Mouse (Mus musculus) lung, postnatal 0 days (tissue): ENCODE measurements around the gene Id1. TPM values are rescaled to one million over a fixed set of nuclear protein-coding genes. Genes with fewer than 3 reads are reported as not detected.

Experiments
- ATAC-seq: fragments of 200-750 bp; cut with Nextera tagmentation; 2 replicates; pipeline ENCODE4 v1.8.0; 2017; ENCODE audit warnings: moderate library complexity
- DNase-seq: peaks from one replicate; pipeline ENCODE4 v3.0.0-alpha.2; 2016; ENCODE audit warnings: low spot score
- H3K27ac ChIP-seq: fragments of 300-500 bp; sonication (generic); 2 replicates; pipeline ENCODE4 v1.5.1; 2014; ENCODE audit warnings: antibody characterized with exemption, mild to moderate bottlenecking, low read length, mixed read lengths
- H3K27me3 ChIP-seq: fragments of 300-500 bp; sonication (generic); replicated peaks from 2 replicates; pipeline ENCODE4 v1.6.1; 2014; ENCODE audit warnings: low read length, mixed read lengths; ENCODE audit not compliant: insufficient read depth
- H3K36me3 ChIP-seq: fragments of 300-500 bp; sonication (generic); 2 replicates; pipeline ENCODE4 v1.6.1; 2014; ENCODE audit warnings: low read length, mixed read lengths; ENCODE audit not compliant: insufficient read depth
- H3K4me1 ChIP-seq: fragments of 300-500 bp; sonication (generic); 2 replicates; pipeline ENCODE4 v1.6.1; 2014; ENCODE audit warnings: antibody characterized with exemption, low read depth, low read length, mixed read lengths; ENCODE audit not compliant: insufficient read depth
- H3K4me2 ChIP-seq: fragments of 300-500 bp; sonication (generic); replicated peaks from 2 replicates; pipeline ENCODE4 v1.6.1; 2014; ENCODE audit warnings: low read depth, mild to moderate bottlenecking, low read length, moderate library complexity, mixed read lengths
- H3K4me3 ChIP-seq: fragments of 300-500 bp; sonication (generic); 2 replicates; pipeline ENCODE4 v1.5.1; 2014; ENCODE audit warnings: low read depth, low read length
- H3K9ac ChIP-seq: fragments of 300-500 bp; sonication (generic); replicated peaks from 2 replicates; pipeline ENCODE4 v1.6.1; 2014; ENCODE audit warnings: low read depth, mild to moderate bottlenecking
- H3K9me3 ChIP-seq: fragments of 300-500 bp; sonication (generic); 2 replicates; pipeline ENCODE4 v1.6.1; 2016; ENCODE audit warnings: low read length, mixed read lengths
- CTCF ChIP-seq: IDR thresholded peaks from 2 replicates; pipeline ENCODE4 v1.5.1; 2016; ENCODE audit warnings: antibody characterized with exemption, mild to moderate bottlenecking
- EP300 ChIP-seq: IDR thresholded peaks from 2 replicates; pipeline ENCODE4 v1.6.1; 2016; ENCODE audit warnings: antibody characterized with exemption, mild to moderate bottlenecking, control low read depth
- WGBS: fragments of 180-500 bp; shearing (Covaris S2); extraction: QIAGEN DNeasy Blood & Tissue Kit; methylation state at CpG from one replicate; pipeline ENCODE4 v1.1.7; 2014; 5-methylcytosine and 5-hydroxymethylcytosine counted together
- polyA plus RNA-seq: library from polyadenylated mRNA; unstranded; fragments of >200 nt; fragmentation: Nextera tagmentation; extraction: Ambion mirVana; gene quantifications from 2 replicates; pipeline ENCODE4 v1.2.1, GENCODE M21; 2015

The Id1 gene
- polyA plus RNA-seq, 1 experiment from 2014 or later: 214 TPM

DNA sequence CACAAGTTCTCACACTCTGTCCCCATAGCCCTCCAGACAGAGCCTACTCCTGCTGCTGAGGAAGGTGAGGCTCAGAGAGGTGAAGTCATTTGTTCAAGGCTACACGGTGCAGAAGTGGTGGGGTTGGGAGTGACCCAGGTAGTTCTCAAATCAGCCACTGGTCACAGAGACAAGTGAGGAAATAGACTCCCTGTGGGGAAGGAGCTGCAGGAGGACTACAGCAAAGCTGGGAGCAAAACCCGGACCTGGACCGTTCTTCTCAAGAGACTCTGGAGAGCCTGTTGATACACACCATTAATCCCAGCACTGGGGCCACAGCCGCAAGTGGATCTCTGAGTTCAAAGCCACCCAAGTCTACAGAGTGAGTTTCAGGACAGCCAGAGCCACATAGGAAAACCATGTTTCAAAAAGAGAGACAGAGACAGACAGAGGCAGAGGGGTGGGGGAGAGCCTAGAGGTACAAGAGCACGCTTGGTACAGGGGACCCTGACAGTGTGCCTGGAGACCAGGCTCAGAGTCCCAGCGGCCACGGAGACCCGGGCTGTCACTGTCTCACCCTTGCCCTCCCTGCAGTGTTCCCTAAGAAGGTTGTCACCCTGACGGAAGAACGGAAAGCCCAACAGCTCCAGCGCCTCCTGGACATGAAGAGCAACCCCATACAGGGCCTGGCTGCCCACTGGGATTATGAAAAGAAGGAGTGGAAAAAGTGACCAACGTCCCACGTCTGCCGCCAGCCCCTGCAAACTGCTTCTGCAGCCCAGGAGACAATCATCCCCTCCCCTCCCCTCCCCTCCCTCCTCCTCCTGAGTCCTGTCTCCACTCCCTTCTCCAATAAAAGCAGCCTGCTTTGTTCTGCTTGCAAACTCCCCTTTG, 28.4 kb downstream of the Id1 start:
- Histone ChIP-seq H3K4me2 (peak overlapping the region; percentile 49), H3K4me1 (peaks cover 11% of the 10 kb centered on the region), H3K4me3 (peak overlapping the region; percentile 33), H3K9ac (peak overlapping the region; percentile 20), H3K27ac (peak overlapping the region; percentile 73), H3K36me3 (no peaks in the 10 kb centered on the region), H3K9me3 (no peaks in the 10 kb centered on the region), H3K27me3 (no peaks in the 10 kb centered on the region)
- DNase-seq: peak; percentile 82
- TF ChIP-seq EP300 (no peak), CTCF (no peak; the same call in 1 of the 2 replicates)
- ATAC-seq: peak; percentile 58
- 20% methylated on average over 14 of the region's 14 CpGs for WGBS

GRCm38 (mm10) chr2:152765045-152765674, 29.1 kb downstream of the Id1 start:
- ATAC-seq: peak; percentile 73
- TF ChIP-seq CTCF: no peak
- peak; percentile 78 for TF ChIP-seq EP300
- Histone ChIP-seq H3K4me3 (peak overlapping the region; percentile 33), H3K36me3 (no peaks in the 10 kb centered on the region), H3K4me2 (peak overlapping the region; percentile 49), H3K9ac (peak overlapping the region; percentile 20; the same call in 1 of the 2 replicates), H3K27ac (peak overlapping the region; percentile 73), H3K9me3 (no peaks in the 10 kb centered on the region), H3K27me3 (no peaks in the 10 kb centered on the region), H3K4me1 (peaks cover 11% of the 10 kb centered on the region)
- 34% methylated on average over 7 of the region's 7 CpGs for WGBS
- peak; percentile 84 for DNase-seq

DNA sequence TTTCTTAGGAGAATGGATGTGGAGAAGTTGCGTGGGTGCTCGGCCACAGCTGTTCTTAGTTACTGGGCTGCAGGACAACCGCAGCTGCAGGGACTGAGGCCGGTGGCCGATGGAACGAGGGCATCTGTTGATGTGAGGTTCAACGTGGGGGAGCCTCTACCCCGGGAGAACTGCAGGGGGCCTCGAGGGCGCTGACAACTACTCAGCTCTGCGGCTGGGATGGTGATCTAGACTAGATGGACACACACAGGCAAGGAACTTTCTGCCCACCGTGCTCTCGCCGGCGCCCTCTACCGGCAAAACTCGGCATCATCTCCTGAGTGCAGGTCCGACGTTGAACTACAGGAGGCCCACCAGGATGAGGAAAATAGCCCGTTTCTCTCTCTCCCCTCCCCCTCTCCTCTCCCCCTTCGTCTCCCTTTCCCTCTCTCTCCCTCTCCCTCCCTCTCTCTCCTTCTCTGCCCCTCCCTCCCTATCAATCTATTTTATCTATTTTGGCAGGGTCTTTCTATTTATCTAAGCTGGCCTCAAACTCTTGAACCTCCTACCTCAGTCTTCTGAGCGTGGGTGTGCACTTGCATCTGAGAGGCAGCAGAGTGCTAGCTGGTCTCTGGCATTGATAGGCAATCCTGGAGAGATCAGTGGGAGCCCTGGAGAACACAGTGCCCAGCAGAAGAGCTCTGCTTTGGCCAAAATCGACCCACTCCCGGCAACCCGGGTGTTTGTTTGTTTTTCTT, 30.5 kb downstream of the Id1 start:
- peak; percentile 65 for ATAC-seq
- no peaks in the 10 kb centered on the region for H3K36me3 ChIP-seq
- WGBS: 9% methylated on average over 25 of the region's 25 CpGs
- DNase-seq: peak; percentile 91
- no peaks in the 10 kb centered on the region for H3K9me3 ChIP-seq
- no peak overlapping the region; the same call in 1 of the 2 replicates for H3K9ac ChIP-seq
- peaks cover 11% of the 10 kb centered on the region for H3K4me1 ChIP-seq
- peak overlapping the region; percentile 4; the same call in 1 of the 2 replicates for H3K27ac ChIP-seq
- TF ChIP-seq EP300: no peak
- peak; percentile 99 for TF ChIP-seq CTCF
- H3K27me3 ChIP-seq: no peaks in the 10 kb centered on the region
- H3K4me3 ChIP-seq: no peak overlapping the region
- H3K4me2 ChIP-seq: peak overlapping the region; percentile 34; the same call in 1 of the 2 replicates

GRCm38 (mm10) chr2:152767618-152768271, 31.7 kb downstream of the Id1 start:
- 53% methylated on average over 12 of the region's 12 CpGs for WGBS
- Histone ChIP-seq H3K27me3 (no peaks in the 10 kb centered on the region), H3K36me3 (no peaks in the 10 kb centered on the region), H3K4me2 (no peak overlapping the region), H3K9me3 (no peaks in the 10 kb centered on the region), H3K27ac (no peak overlapping the region), H3K4me3 (no peak overlapping the region), H3K9ac (no peak overlapping the region), H3K4me1 (peaks cover 11% of the 10 kb centered on the region)
- TF ChIP-seq EP300 (no peak), CTCF (peak; percentile 81)
- peak; percentile 77 for DNase-seq
- ATAC-seq: peak; percentile 31

DNA sequence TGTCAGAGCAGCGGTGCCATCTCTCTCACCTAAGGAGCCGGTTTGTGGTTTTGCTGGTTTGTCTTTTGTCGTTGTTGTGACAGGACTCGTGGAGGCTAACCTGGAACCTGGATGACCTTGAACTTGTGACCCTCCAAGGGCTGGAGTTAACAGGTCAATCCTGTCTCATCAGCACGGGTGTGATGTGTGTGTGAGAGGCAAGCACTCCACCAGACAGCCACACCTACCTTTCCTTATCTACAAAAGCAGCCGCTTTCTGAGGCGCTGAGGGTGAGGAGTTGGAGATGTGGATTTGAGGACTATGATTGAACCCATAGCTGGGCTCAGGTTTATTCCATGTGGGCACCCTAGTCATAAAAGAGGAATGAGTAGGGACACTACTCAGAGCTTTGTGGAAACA, 33.6 kb downstream of the Id1 start:
- 63% methylated on average over 7 of the region's 7 CpGs for WGBS
- no peak for ATAC-seq

More for the DNA sequence above, 33.6 kb downstream of the Id1 start:
- H3K9ac ChIP-seq: no peak overlapping the region
- H3K9me3 ChIP-seq: no peaks in the 10 kb centered on the region
- no peak overlapping the region for H3K27ac ChIP-seq
- DNase-seq: no peak
- peaks cover 8% of the 10 kb centered on the region; the same call in 1 of the 2 replicates for H3K4me1 ChIP-seq
- H3K27me3 ChIP-seq: no peaks in the 10 kb centered on the region
- H3K4me3 ChIP-seq: no peak overlapping the region
- TF ChIP-seq EP300 (no peak), CTCF (no peak)
- no peak overlapping the region for H3K4me2 ChIP-seq
- no peaks in the 10 kb centered on the region for H3K36me3 ChIP-seq
